Mouse (Mus musculus) embryonic facial prominence, embryonic 15.5 days (tissue): ENCODE measurements around the gene Btbd1. TPM values are rescaled to one million over a fixed set of nuclear protein-coding genes. Genes with fewer than 3 reads are reported as not detected.
A peak's percentile ranks its signal among the peaks of the same experiment; 100 is the strongest.

Experiments used
- ATAC-seq: fragments of 200-750 bp; cut with Nextera tagmentation; 2 replicates; pipeline ENCODE4 v1.8.0; 2017; ENCODE audit warnings: low read depth, moderate TSS enrichment; ENCODE audit not compliant: insufficient number of reproducible peaks, low FRiP score, low TSS enrichment
- H3K27ac ChIP-seq: fragments of 300-500 bp; sonication (generic); replicated peaks from 2 replicates; pipeline ENCODE4 v1.5.1; 2015; ENCODE audit warnings: mild to moderate bottlenecking, inconsistent platforms
- H3K27me3 ChIP-seq: fragments of 300-500 bp; sonication (generic); 2 replicates; pipeline ENCODE4 v1.6.1; 2015; ENCODE audit warnings: inconsistent platforms
- H3K36me3 ChIP-seq: fragments of 300-500 bp; sonication (generic); 2 replicates; pipeline ENCODE4 v1.6.1; 2015; ENCODE audit warnings: mild to moderate bottlenecking, inconsistent platforms
- H3K4me1 ChIP-seq: fragments of 300-500 bp; sonication (generic); 2 replicates; pipeline ENCODE4 v1.6.1; 2015; ENCODE audit warnings: inconsistent platforms
- H3K4me2 ChIP-seq: fragments of 300-500 bp; sonication (generic); replicated peaks from 2 replicates; pipeline ENCODE4 v1.6.1; 2015; ENCODE audit warnings: mild to moderate bottlenecking, inconsistent platforms
- H3K4me3 ChIP-seq: fragments of 300-500 bp; sonication (generic); replicated peaks from 2 replicates; pipeline ENCODE4 v1.5.1; 2015; ENCODE audit warnings: mild to moderate bottlenecking, inconsistent platforms
- H3K9ac ChIP-seq: fragments of 300-500 bp; sonication (generic); 2 replicates; pipeline ENCODE4 v1.6.1; 2015; ENCODE audit warnings: inconsistent platforms
- H3K9me3 ChIP-seq: fragments of 300-500 bp; sonication (generic); replicated peaks from 2 replicates; pipeline ENCODE4 v1.6.1; 2016; ENCODE audit warnings: inconsistent platforms
- WGBS: fragments of 180-500 bp; shearing (Covaris S2); methylation state at CpG from one replicate; pipeline ENCODE4 v1.1.7; 2015; 5-methylcytosine and 5-hydroxymethylcytosine counted together
- polyA plus RNA-seq: library from polyadenylated mRNA; unstranded; fragments of >200 nt; fragmentation: Nextera tagmentation; extraction: Ambion mirVana; gene quantifications from 2 replicates; pipeline ENCODE4 v1.2.1, GENCODE M21; 2015

Btbd1 gene
- polyA plus RNA-seq, 1 experiment from 2014 or later, result 60.7 TPM

- Histone ChIP-seq H3K36me3 (no peaks in the 10 kb centered on the region), H3K4me3 (no peak overlapping the region), H3K27me3 (no peaks in the 10 kb centered on the region), H3K4me2 (no peak overlapping the region), H3K9me3 (no peaks in the 10 kb centered on the region), H3K9ac (no peak overlapping the region), H3K27ac (no peak overlapping the region), H3K4me1 (no peaks in the 10 kb centered on the region)
- no peak for ATAC-seq
- WGBS, result 85% methylated on average over 7 of the region's 7 CpGs
Measured at GRCm38 (mm10) chr7:81849633-81850032, 20.4 kb upstream of the Btbd1 start.

- WGBS, result 86% methylated on average over 5 of the region's 5 CpGs
- no peaks in the 10 kb centered on the region for H3K27me3 ChIP-seq
- H3K36me3 ChIP-seq, result no peaks in the 10 kb centered on the region
- H3K27ac ChIP-seq, result no peak overlapping the region
- H3K4me2 ChIP-seq, result no peak overlapping the region
- no peak overlapping the region for H3K9ac ChIP-seq
- H3K4me3 ChIP-seq, result no peak overlapping the region
- no peaks in the 10 kb centered on the region for H3K9me3 ChIP-seq
- ATAC-seq, result no peak
- no peaks in the 10 kb centered on the region for H3K4me1 ChIP-seq
Measured at GRCm38 (mm10) chr7:81849214-81849613, 20.0 kb upstream of the Btbd1 start.

GRCm38 (mm10) chr7:81847777-81848176, 18.5 kb upstream of the Btbd1 start:
- WGBS, result 31% methylated on average over 4 of the region's 4 CpGs
- H3K4me2 ChIP-seq, result no peak overlapping the region
- H3K4me3 ChIP-seq, result no peak overlapping the region

GRCm38 (mm10) chr7:81847010-81847409, 17.8 kb upstream of the Btbd1 start:
- H3K9ac ChIP-seq, result no peak overlapping the region
- no peaks in the 10 kb centered on the region for H3K27me3 ChIP-seq
- no peak overlapping the region for H3K4me2 ChIP-seq
- H3K36me3 ChIP-seq, result no peaks in the 10 kb centered on the region
- no peaks in the 10 kb centered on the region for H3K9me3 ChIP-seq
- ATAC-seq, result no peak
- 13% methylated on average over 8 of the region's 8 CpGs for WGBS
- H3K4me3 ChIP-seq, result no peak overlapping the region
- H3K4me1 ChIP-seq, result no peaks in the 10 kb centered on the region
- H3K27ac ChIP-seq, result no peak overlapping the region

More at GRCm38 (mm10) chr7:81847777-81848176, 18.5 kb upstream of the Btbd1 start:
- H3K9ac ChIP-seq, result no peak overlapping the region
- no peaks in the 10 kb centered on the region for H3K27me3 ChIP-seq
- H3K36me3 ChIP-seq, result no peaks in the 10 kb centered on the region
- H3K4me1 ChIP-seq, result no peaks in the 10 kb centered on the region
- ATAC-seq, result no peak
- H3K9me3 ChIP-seq, result no peaks in the 10 kb centered on the region
- no peak overlapping the region for H3K27ac ChIP-seq

GRCm38 (mm10) chr7:81846008-81846407, 16.8 kb upstream of the Btbd1 start:
- Histone ChIP-seq H3K27me3 (no peaks in the 10 kb centered on the region), H3K9me3 (no peaks in the 10 kb centered on the region), H3K9ac (no peak overlapping the region), H3K27ac (no peak overlapping the region), H3K4me1 (0 out of 2 replicates have a peak, but pooled peaks cover 3% of the 10 kb centered on the region), H3K4me3 (no peak overlapping the region), H3K36me3 (no peaks in the 10 kb centered on the region), H3K4me2 (no peak overlapping the region)
- WGBS, result 83% methylated on average over 8 of the region's 8 CpGs
- ATAC-seq, result no peak

- H3K4me2 ChIP-seq, result no peak overlapping the region
- no peak overlapping the region for H3K27ac ChIP-seq
- no peak overlapping the region for H3K4me3 ChIP-seq
- no peaks in the 10 kb centered on the region for H3K27me3 ChIP-seq
- WGBS, result 76% methylated on average over 3 of the region's 3 CpGs
- H3K9ac ChIP-seq, result no peak overlapping the region
- no peaks in the 10 kb centered on the region for H3K36me3 ChIP-seq
- 0 out of 2 replicates have a peak, but pooled peaks cover 5% of the 10 kb centered on the region for H3K4me1 ChIP-seq
- ATAC-seq, result no peak
- no peaks in the 10 kb centered on the region for H3K9me3 ChIP-seq
Measured at GRCm38 (mm10) chr7:81845313-81845712, 16.1 kb upstream of the Btbd1 start.

GRCm38 (mm10) chr7:81844801-81845200, 15.6 kb upstream of the Btbd1 start:
- H3K4me3 ChIP-seq, result no peak overlapping the region
- WGBS, result 57% methylated on average over 11 of the region's 11 CpGs
- no peak for ATAC-seq

GRCm38 (mm10) chr7:81843903-81844302, 14.7 kb upstream of the Btbd1 start:
- H3K9ac ChIP-seq, result no peak overlapping the region
- no peaks in the 10 kb centered on the region for H3K9me3 ChIP-seq
- no peak overlapping the region for H3K4me2 ChIP-seq
- H3K4me1 ChIP-seq, result 0 out of 2 replicates have a peak, but pooled peaks cover 5% of the 10 kb centered on the region
- no peak for ATAC-seq
- no peaks in the 10 kb centered on the region for H3K27me3 ChIP-seq
- no peak overlapping the region for H3K4me3 ChIP-seq
- 76% methylated on average over 8 of the region's 8 CpGs for WGBS
- no peaks in the 10 kb centered on the region for H3K36me3 ChIP-seq
- H3K27ac ChIP-seq, result no peak overlapping the region

More at GRCm38 (mm10) chr7:81844801-81845200, 15.6 kb upstream of the Btbd1 start:
- Histone ChIP-seq H3K4me1 (0 out of 2 replicates have a peak, but pooled peaks cover 5% of the 10 kb centered on the region), H3K27ac (no peak overlapping the region), H3K36me3 (no peaks in the 10 kb centered on the region), H3K27me3 (no peaks in the 10 kb centered on the region), H3K4me2 (no peak overlapping the region), H3K9ac (no peak overlapping the region), H3K9me3 (no peaks in the 10 kb centered on the region)

GRCm38 (mm10) chr7:81842998-81843397, 13.8 kb upstream of the Btbd1 start:
- H3K27ac ChIP-seq, result no peak overlapping the region
- no peak overlapping the region for H3K4me2 ChIP-seq
- no peaks in the 10 kb centered on the region for H3K27me3 ChIP-seq
- 73% methylated on average over 1 of the region's 1 CpGs for WGBS
- H3K9me3 ChIP-seq, result no peaks in the 10 kb centered on the region
- no peak overlapping the region for H3K4me3 ChIP-seq
- no peak for ATAC-seq
- H3K9ac ChIP-seq, result no peak overlapping the region
- H3K36me3 ChIP-seq, result no peaks in the 10 kb centered on the region
- 0 out of 2 replicates have a peak, but pooled peaks cover 5% of the 10 kb centered on the region for H3K4me1 ChIP-seq

GRCm38 (mm10) chr7:81842141-81842540, 12.9 kb upstream of the Btbd1 start:
- no peaks in the 10 kb centered on the region for H3K27me3 ChIP-seq
- H3K9me3 ChIP-seq, result no peaks in the 10 kb centered on the region
- WGBS, result 89% methylated on average over 7 of the region's 7 CpGs
- H3K9ac ChIP-seq, result no peak overlapping the region
- no peak overlapping the region for H3K27ac ChIP-seq
- H3K36me3 ChIP-seq, result no peaks in the 10 kb centered on the region
- 0 out of 2 replicates have a peak, but pooled peaks cover 5% of the 10 kb centered on the region for H3K4me1 ChIP-seq
- H3K4me2 ChIP-seq, result no peak overlapping the region
- ATAC-seq, result no peak
- H3K4me3 ChIP-seq, result no peak overlapping the region

GRCm38 (mm10) chr7:81841439-81841838, 12.2 kb upstream of the Btbd1 start:
- H3K4me2 ChIP-seq, result no peak overlapping the region
- H3K36me3 ChIP-seq, result no peaks in the 10 kb centered on the region
- H3K9ac ChIP-seq, result no peak overlapping the region
- ATAC-seq, result no peak
- H3K27me3 ChIP-seq, result no peaks in the 10 kb centered on the region
- 86% methylated on average over 6 of the region's 6 CpGs for WGBS
- H3K4me1 ChIP-seq, result 0 out of 2 replicates have a peak, but pooled peaks cover 5% of the 10 kb centered on the region
- H3K9me3 ChIP-seq, result no peaks in the 10 kb centered on the region
- H3K27ac ChIP-seq, result no peak overlapping the region
- H3K4me3 ChIP-seq, result no peak overlapping the region

GRCm38 (mm10) chr7:81840661-81841181, 11.5 kb upstream of the Btbd1 start:
- 0 out of 2 replicates have a peak overlapping the region, but pooled peaks have one; percentile 19 for H3K27ac ChIP-seq
- no peak overlapping the region for H3K4me2 ChIP-seq
- no peak for ATAC-seq
- no peaks in the 10 kb centered on the region for H3K9me3 ChIP-seq
- 48% methylated on average over 7 of the region's 7 CpGs for WGBS
- 0 out of 2 replicates have a peak, but pooled peaks cover 5% of the 10 kb centered on the region for H3K4me1 ChIP-seq
- H3K36me3 ChIP-seq, result no peaks in the 10 kb centered on the region
- H3K9ac ChIP-seq, result no peak overlapping the region
- H3K4me3 ChIP-seq, result no peak overlapping the region
- H3K27me3 ChIP-seq, result no peaks in the 10 kb centered on the region
